Mouse (Mus musculus) small intestine, adult 10 weeks (tissue): ENCODE data around the gene Olfr1118. TPM values are rescaled to one million over a fixed set of nuclear protein-coding genes. Genes with fewer than 3 reads are reported as not detected.

ENCODE experiments used
- polyA plus RNA-seq: library from polyadenylated mRNA; stranded (reverse); fragments of 350-450 nt; fragmentation: Illumina TruSeq; extraction: RNeasy Lipid Tissue Mini Kit (QIAGEN cat#74804); gene quantifications from one replicate; pipeline ENCODE4 v1.2.3, GENCODE M21; 2014; ENCODE audit warnings: low replicate concordance

Gene Olfr1118
- not detected for polyA plus RNA-seq

GRCm38 (mm10) chr2:87307281-87307680 lies at the start of gene Olfr1118:
TSS of gene Olfr1118 (plus strand) at chr2:87307581.

GRCm38 (mm10) chr2:87267234-87267633 lies 40.1 kb upstream of the Olfr1118 start, which contains the start of gene Olfr1116:
TSS of gene Olfr1116 (plus strand) at chr2:87267534.

GRCm38 (mm10) chr2:87354515-87354914 lies 47.1 kb downstream of the Olfr1118 start, which contains the start of gene Olfr1120:
TSS of gene Olfr1120 (plus strand) at chr2:87354815.

Other genes starting within 250 kb of the Olfr1118 start
- gene Olfr1107, start 231.8 kb upstream of the Olfr1118 start, polyA plus RNA-seq: not detected
- gene Olfr1109, start 211.6 kb upstream of the Olfr1118 start, polyA plus RNA-seq: not detected
- gene Olfr259, start 193.0 kb upstream of the Olfr1118 start, polyA plus RNA-seq: not detected
- gene Olfr1110, start 167.3 kb upstream of the Olfr1118 start, polyA plus RNA-seq: not detected
- not detected for gene Olfr1111, start 155.0 kb upstream of the Olfr1118 start, polyA plus RNA-seq
- gene Olfr1112, start 119.8 kb upstream of the Olfr1118 start, polyA plus RNA-seq: not detected
- not detected for gene Olfr1113, start 98.6 kb upstream of the Olfr1118 start, polyA plus RNA-seq
- not detected for gene Olfr1115, start 59.6 kb upstream of the Olfr1118 start, polyA plus RNA-seq
- gene Olfr1116, start 40.0 kb upstream of the Olfr1118 start, polyA plus RNA-seq: not detected
- gene Olfr1120, start 47.2 kb downstream of the Olfr1118 start, polyA plus RNA-seq: not detected
- not detected for gene Olfr1121, start 62.3 kb downstream of the Olfr1118 start, polyA plus RNA-seq
- gene Olfr1122, start 78.3 kb downstream of the Olfr1118 start, polyA plus RNA-seq: not detected
- not detected for gene Olfr1123, start 109.1 kb downstream of the Olfr1118 start, polyA plus RNA-seq
- gene Olfr1124, start 122.7 kb downstream of the Olfr1118 start, polyA plus RNA-seq: not detected
- not detected for gene Olfr1126, start 146.4 kb downstream of the Olfr1118 start, polyA plus RNA-seq
- not detected for gene Pramel7, start 189.5 kb downstream of the Olfr1118 start, polyA plus RNA-seq
- not detected for gene Pramel6, start 199.0 kb downstream of the Olfr1118 start, polyA plus RNA-seq
- not detected for gene Olfr153, start 224.2 kb downstream of the Olfr1118 start, polyA plus RNA-seq
- gene Olfr1128, start 238.0 kb downstream of the Olfr1118 start, polyA plus RNA-seq: not detected